Mouse (Mus musculus): ENCODE results near the gene Ets1. TPM values are rescaled to one million over a fixed set of nuclear protein-coding genes. Genes with fewer than 3 reads are reported as not detected.

The Ets1 gene
- polyA plus RNA-seq, 1 experiment from 2014 or later: 48.3 TPM

GRCm38 (mm10) chr9:32646539-32647258, 10.7 kb downstream of the Ets1 start:
- ATAC-seq (no peak), DNase-seq (ENCODE audit: low read depth, low spot score) (no peak)
- H3K27me3 ChIP-seq: no peaks in the 10 kb centered on the region
- CTCF ChIA-PET: no interaction called here
- no peak for TF ChIP-seq CTCF (IDR thresholded peaks at IDR 0.05)
- POLR2A ChIA-PET: interaction anchor here (0.6 kb wide), 2 partner anchors 221 to 1097 kb away, joined by 3 read pairs; no protein-coding TSS in a partner anchor
- in situ Hi-C loops (cut with MboI; ENCODE audit: low pct_unique_long_range_greater_than_20kb): no loop called here

GRCm38 (mm10) chr9:32647506-32648250, 11.7 kb downstream of the Ets1 start:
- in situ Hi-C loops (cut with MboI; ENCODE audit: low pct_unique_long_range_greater_than_20kb): no loop called here
- no peak for DNase-seq (ENCODE audit: low read depth, low spot score)
- TF ChIP-seq CTCF (IDR thresholded peaks at IDR 0.05): no peak
- POLR2A ChIA-PET: no interaction called here
- no peaks in the 10 kb centered on the region for H3K27me3 ChIP-seq
- no peak for ATAC-seq
- CTCF ChIA-PET: interaction anchor here (1.0 to 1.4 kb wide), 2 partner anchors 12 kb away, joined by 3 to 4 read pairs; partner anchors contain the start of gene Ets1

- DNase-seq (ENCODE audit: low read depth, low spot score) (no peak), ATAC-seq (no peak)
- no peaks in the 10 kb centered on the region for H3K27me3 ChIP-seq
- no peak for TF ChIP-seq CTCF (IDR thresholded peaks at IDR 0.05)
- ChIA-PET POLR2A (no interaction called here), CTCF (interaction anchor here (1.0 to 1.4 kb wide), 2 partner anchors 11 to 12 kb away, joined by 3 to 4 read pairs; partner anchors contain the start of gene Ets1)
- in situ Hi-C loops (cut with MboI; ENCODE audit: low pct_unique_long_range_greater_than_20kb): no loop called here
Observed at GRCm38 (mm10) chr9:32648286-32648685, 12.3 kb downstream of the Ets1 start.

- H3K27me3 ChIP-seq: no peaks in the 10 kb centered on the region
- CTCF ChIA-PET: no interaction called here
- no peak for DNase-seq (ENCODE audit: low read depth, low spot score)
- in situ Hi-C loops (cut with MboI; ENCODE audit: low pct_unique_long_range_greater_than_20kb): no loop called here
- POLR2A ChIA-PET: no interaction called here
- no peak for ATAC-seq
- TF ChIP-seq CTCF (IDR thresholded peaks at IDR 0.05): no peak
Observed at GRCm38 (mm10) chr9:32650738-32651137, 14.7 kb downstream of the Ets1 start.

GRCm38 (mm10) chr9:32652112-32652511, 16.1 kb downstream of the Ets1 start:
- in situ Hi-C loops (cut with MboI; ENCODE audit: low pct_unique_long_range_greater_than_20kb): no loop called here

GRCm38 (mm10) chr9:32654305-32654704, 18.3 kb downstream of the Ets1 start:
- ChIA-PET CTCF (no interaction called here), POLR2A (interaction anchor here (0.5 kb wide), 1 partner anchor 459 kb away, joined by 4 read pairs; no protein-coding TSS in a partner anchor)
- DNase-seq (ENCODE audit: low read depth, low spot score): no peak
- in situ Hi-C loops (cut with MboI; ENCODE audit: low pct_unique_long_range_greater_than_20kb): no loop called here
- no peaks in the 10 kb centered on the region for H3K27me3 ChIP-seq
- peak; percentile 65 for ATAC-seq
- TF ChIP-seq CTCF (IDR thresholded peaks at IDR 0.05): no peak

More at GRCm38 (mm10) chr9:32652112-32652511, 16.1 kb downstream of the Ets1 start:
- ChIA-PET CTCF (interaction anchor here (1.6 kb wide), 1 partner anchor 16 kb away, joined by 3 read pairs; the partner anchor contains the start of gene Ets1), POLR2A (no interaction called here)
- H3K27me3 ChIP-seq: no peaks in the 10 kb centered on the region
- no peak for TF ChIP-seq CTCF (IDR thresholded peaks at IDR 0.05)
- ATAC-seq: no peak
- no peak for DNase-seq (ENCODE audit: low read depth, low spot score)

- ChIA-PET POLR2A (no interaction called here), CTCF (interaction anchor here (1.1 kb wide), 1 partner anchor 44 kb away, joined by 3 read pairs; no protein-coding TSS in a partner anchor)
- no peaks in the 10 kb centered on the region for H3K27me3 ChIP-seq
- in situ Hi-C loops (cut with MboI; ENCODE audit: low pct_unique_long_range_greater_than_20kb): no loop called here
- no peak for TF ChIP-seq CTCF (IDR thresholded peaks at IDR 0.05)
- ATAC-seq: no peak
- no peak for DNase-seq (ENCODE audit: low read depth, low spot score)
Observed at GRCm38 (mm10) chr9:32656351-32656844, 20.4 kb downstream of the Ets1 start.

GRCm38 (mm10) chr9:32657124-32657523, 21.1 kb downstream of the Ets1 start:
- DNase-seq (ENCODE audit: low read depth, low spot score) (no peak), ATAC-seq (no peak)
- POLR2A ChIA-PET: no interaction called here
- no peaks in the 10 kb centered on the region for H3K27me3 ChIP-seq
- in situ Hi-C loops (cut with MboI; ENCODE audit: low pct_unique_long_range_greater_than_20kb): no loop called here
- no peak for TF ChIP-seq CTCF (IDR thresholded peaks at IDR 0.05)
- CTCF ChIA-PET: interaction anchor here (1.5 kb wide), 1 partner anchor 10 kb away, joined by 4 read pairs; no protein-coding TSS in a partner anchor

GRCm38 (mm10) chr9:32660406-32660960, 24.5 kb downstream of the Ets1 start:
- no peak for ATAC-seq

GRCm38 (mm10) chr9:32661071-32661470, 25.1 kb downstream of the Ets1 start:
- ATAC-seq (no peak), DNase-seq (ENCODE audit: low read depth, low spot score) (no peak)
- no peaks in the 10 kb centered on the region for H3K27me3 ChIP-seq
- CTCF ChIA-PET: no interaction called here
- in situ Hi-C loops (cut with MboI; ENCODE audit: low pct_unique_long_range_greater_than_20kb): no loop called here
- POLR2A ChIA-PET: no interaction called here
- no peak for TF ChIP-seq CTCF (IDR thresholded peaks at IDR 0.05)

More at GRCm38 (mm10) chr9:32660406-32660960, 24.5 kb downstream of the Ets1 start:
- in situ Hi-C loops (cut with MboI; ENCODE audit: low pct_unique_long_range_greater_than_20kb): no loop called here
- no peaks in the 10 kb centered on the region for H3K27me3 ChIP-seq
- no peak for DNase-seq (ENCODE audit: low read depth, low spot score)
- ChIA-PET POLR2A (no interaction called here), CTCF (no interaction called here)
- TF ChIP-seq CTCF (IDR thresholded peaks at IDR 0.05): no peak
